Mouse (Mus musculus) cerebellum, adult 9-10 months (tissue): Measurements from ENCODE around the gene Atf1.
"Not testable (repeated sequence)": the region's sequence is repeated elsewhere in the genome, so short reads cannot be mapped to it uniquely, and the experiment has no call there.

ENCODE experiments used
- DNase-seq: peaks from one replicate; pipeline ENCODE4 v3.0.0; 2022

The Atf1 gene

GRCm38 (mm10) chr15:100263246-100263905, 35.8 kb downstream of the Atf1 start:
- peak; percentile 40 for DNase-seq

GRCm38 (mm10) chr15:100265586-100266325, 38.1 kb downstream of the Atf1 start:
- DNase-seq: no peak

- no peak for DNase-seq
Observed at GRCm38 (mm10) chr15:100268916-100269315, 41.3 kb downstream of the Atf1 start.

- no peak for DNase-seq
Observed at GRCm38 (mm10) chr15:100269776-100270175, 42.2 kb downstream of the Atf1 start.

- DNase-seq: not testable (repeated sequence)
Observed at GRCm38 (mm10) chr15:100270609-100271008, 43.0 kb downstream of the Atf1 start.

- no peak for DNase-seq
Observed at GRCm38 (mm10) chr15:100271411-100271810, 43.8 kb downstream of the Atf1 start.

- DNase-seq: not testable (repeated sequence)
Observed at GRCm38 (mm10) chr15:100273791-100274308, 46.2 kb downstream of the Atf1 start.

GRCm38 (mm10) chr15:100274790-100275559, 47.4 kb downstream of the Atf1 start:
- DNase-seq: no peak

GRCm38 (mm10) chr15:100276403-100276802, 48.8 kb downstream of the Atf1 start:
- DNase-seq: no peak

GRCm38 (mm10) chr15:100277586-100277985, 50.0 kb downstream of the Atf1 start:
- no peak for DNase-seq

GRCm38 (mm10) chr15:100280626-100281025, 53.0 kb downstream of the Atf1 start, which contains the start of gene Tmprss12:
Tmprss12 (plus strand) TSS chr15:100280837.
- DNase-seq: no peak

- no peak for DNase-seq
Observed at GRCm38 (mm10) chr15:100288980-100289379, 61.4 kb downstream of the Atf1 start.

GRCm38 (mm10) chr15:100290858-100291257, 63.2 kb downstream of the Atf1 start:
- DNase-seq: no peak

GRCm38 (mm10) chr15:100292326-100292725, 64.7 kb downstream of the Atf1 start:
- no peak for DNase-seq

GRCm38 (mm10) chr15:100297856-100298255, 70.2 kb downstream of the Atf1 start:
- DNase-seq: no peak

GRCm38 (mm10) chr15:100300499-100300898, 72.9 kb downstream of the Atf1 start:
- no peak for DNase-seq

- DNase-seq: no peak
Observed at GRCm38 (mm10) chr15:100301556-100301955, 73.9 kb downstream of the Atf1 start.

GRCm38 (mm10) chr15:100303428-100304018, 75.9 kb downstream of the Atf1 start:
- DNase-seq: peak; percentile 35

GRCm38 (mm10) chr15:100304019-100304991, 76.7 kb downstream of the Atf1 start, which contains the start of gene Mettl7a1:
Mettl7a1 (plus strand) TSS chr15:100304140.
- DNase-seq: peak; percentile 84

GRCm38 (mm10) chr15:100306201-100306600, 78.6 kb downstream of the Atf1 start:
- no peak for DNase-seq

GRCm38 (mm10) chr15:100307438-100308096, 79.9 kb downstream of the Atf1 start:
- peak; percentile 69 for DNase-seq
